Mouse (Mus musculus): ENCODE measurements around the gene Cops7b. TPM values are rescaled to one million over a fixed set of nuclear protein-coding genes. Genes with fewer than 3 reads are reported as not detected.

Cops7b gene
- polyA plus RNA-seq, 1 experiment from 2014 or later, result 62.8 TPM

GRCm38 (mm10) chr1:86568409-86568808, 14.3 kb upstream of the Cops7b start:
- no peak overlapping the region for H3K9ac ChIP-seq
- no peak overlapping the region for H3K27ac ChIP-seq
- WGBS, result 88% methylated on average over 2 of the region's 2 CpGs
- peaks cover 13% of the 10 kb centered on the region for H3K36me3 ChIP-seq
- H3K4me1 ChIP-seq (replicated peaks), result no peaks in the 10 kb centered on the region
- no peak overlapping the region for H3K4me2 ChIP-seq
- H3K4me3 ChIP-seq, result no peak overlapping the region
- ATAC-seq (ENCODE audit: low FRiP score), result no peak
- no peaks in the 10 kb centered on the region for H3K27me3 ChIP-seq
- H3K9me3 ChIP-seq, result no peaks in the 10 kb centered on the region

- no peak overlapping the region for H3K9ac ChIP-seq
- no peaks in the 10 kb centered on the region for H3K4me1 ChIP-seq (replicated peaks)
- peaks cover 3% of the 10 kb centered on the region; the same call in 1 of the 2 replicates for H3K36me3 ChIP-seq
- no peaks in the 10 kb centered on the region for H3K27me3 ChIP-seq
- no peaks in the 10 kb centered on the region for H3K9me3 ChIP-seq
- no peak overlapping the region for H3K4me3 ChIP-seq
- 82% methylated on average over 2 of the region's 2 CpGs for WGBS
- no peak overlapping the region for H3K27ac ChIP-seq
- ATAC-seq (ENCODE audit: low FRiP score), result no peak
- no peak overlapping the region for H3K4me2 ChIP-seq
Measured at GRCm38 (mm10) chr1:86569292-86569860, 13.3 kb upstream of the Cops7b start.

- H3K9me3 ChIP-seq, result no peaks in the 10 kb centered on the region
- H3K4me3 ChIP-seq, result no peak overlapping the region
- H3K27me3 ChIP-seq, result no peaks in the 10 kb centered on the region
- H3K4me1 ChIP-seq (replicated peaks), result no peaks in the 10 kb centered on the region
- H3K27ac ChIP-seq, result no peak overlapping the region
- H3K9ac ChIP-seq, result no peak overlapping the region
- H3K4me2 ChIP-seq, result no peak overlapping the region
- WGBS, result 92% methylated on average over 2 of the region's 2 CpGs
- ATAC-seq (ENCODE audit: low FRiP score), result no peak
- H3K36me3 ChIP-seq, result peaks cover 3% of the 10 kb centered on the region; the same call in 1 of the 2 replicates
Measured at GRCm38 (mm10) chr1:86571381-86571780, 11.3 kb upstream of the Cops7b start.

GRCm38 (mm10) chr1:86571941-86572340, 10.8 kb upstream of the Cops7b start:
- Histone ChIP-seq H3K27me3 (no peaks in the 10 kb centered on the region), H3K4me2 (no peak overlapping the region), H3K4me3 (no peak overlapping the region), H3K36me3 (peaks cover 3% of the 10 kb centered on the region; the same call in 1 of the 2 replicates), H3K4me1 (replicated peaks) (no peaks in the 10 kb centered on the region), H3K27ac (no peak overlapping the region), H3K9me3 (no peaks in the 10 kb centered on the region), H3K9ac (no peak overlapping the region)
- WGBS, result 90% methylated on average over 4 of the region's 4 CpGs
- no peak for ATAC-seq (ENCODE audit: low FRiP score)

- Histone ChIP-seq H3K4me1 (replicated peaks) (peaks cover 11% of the 10 kb centered on the region), H3K4me2 (no peak overlapping the region), H3K27ac (no peak overlapping the region), H3K9ac (no peak overlapping the region), H3K36me3 (no peaks in the 10 kb centered on the region), H3K4me3 (no peak overlapping the region), H3K9me3 (no peaks in the 10 kb centered on the region), H3K27me3 (no peaks in the 10 kb centered on the region)
- no peak for ATAC-seq (ENCODE audit: low FRiP score)
- 82% methylated on average over 6 of the region's 6 CpGs for WGBS
Measured at GRCm38 (mm10) chr1:86580426-86580825, 2.3 kb upstream of the Cops7b start.

- 1% methylated on average over 35 of the region's 38 CpGs for WGBS
- Histone ChIP-seq H3K27ac (peak overlapping the region; percentile 84), H3K4me2 (peak overlapping the region; percentile 72), H3K36me3 (no peaks in the 10 kb centered on the region), H3K9me3 (no peaks in the 10 kb centered on the region), H3K4me1 (replicated peaks) (peaks cover 15% of the 10 kb centered on the region), H3K9ac (peak overlapping the region; percentile 93), H3K27me3 (no peaks in the 10 kb centered on the region), H3K4me3 (peak overlapping the region; percentile 83)
- ATAC-seq (ENCODE audit: low FRiP score), result peak; percentile 87
Measured at GRCm38 (mm10) chr1:86581692-86582450, 833 bp upstream of the Cops7b start.

GRCm38 (mm10) chr1:86583709-86584108, 1.0 kb downstream of the Cops7b start:
- no peaks in the 10 kb centered on the region for H3K36me3 ChIP-seq
- H3K27ac ChIP-seq, result no peak overlapping the region
- no peak for ATAC-seq (ENCODE audit: low FRiP score)
- no peak overlapping the region for H3K9ac ChIP-seq
- H3K9me3 ChIP-seq, result no peaks in the 10 kb centered on the region
- WGBS, result 59% methylated on average over 2 of the region's 2 CpGs
- peaks cover 24% of the 10 kb centered on the region for H3K4me1 ChIP-seq (replicated peaks)
- H3K27me3 ChIP-seq, result no peaks in the 10 kb centered on the region
- H3K4me2 ChIP-seq, result no peak overlapping the region
- no peak overlapping the region for H3K4me3 ChIP-seq

GRCm38 (mm10) chr1:86586992-86587391, 4.3 kb downstream of the Cops7b start:
- peak; percentile 4; the same call in 1 of the 2 replicates for ATAC-seq (ENCODE audit: low FRiP score)
- peaks cover 24% of the 10 kb centered on the region for H3K36me3 ChIP-seq
- H3K27me3 ChIP-seq, result no peaks in the 10 kb centered on the region
- H3K4me2 ChIP-seq, result peak overlapping the region; percentile 76
- peaks cover 21% of the 10 kb centered on the region for H3K4me1 ChIP-seq (replicated peaks)
- H3K27ac ChIP-seq, result peak overlapping the region; percentile 52
- H3K4me3 ChIP-seq, result peak overlapping the region; percentile 66
- no peaks in the 10 kb centered on the region for H3K9me3 ChIP-seq
- under 1% methylated on average over 26 of the region's 26 CpGs for WGBS
- H3K9ac ChIP-seq, result peak overlapping the region; percentile 84

- Histone ChIP-seq H3K4me1 (replicated peaks) (0 out of 2 replicates have a peak, but pooled peaks cover 2% of the 10 kb centered on the region), H3K4me2 (no peak overlapping the region), H3K9ac (no peak overlapping the region), H3K9me3 (no peaks in the 10 kb centered on the region), H3K36me3 (peaks cover 82% of the 10 kb centered on the region), H3K27ac (no peak overlapping the region), H3K27me3 (no peaks in the 10 kb centered on the region), H3K4me3 (no peak overlapping the region)
- ATAC-seq (ENCODE audit: low FRiP score), result no peak
- whole genome bisulfite sequencing, result 92% methylated on average over 7 of the region's 7 CpGs
Measured at GRCm38 (mm10) chr1:86594539-86594938, 11.8 kb downstream of the Cops7b start.

- ATAC-seq (ENCODE audit: low FRiP score), result no peak
- Histone ChIP-seq H3K9ac (no peak overlapping the region), H3K4me3 (no peak overlapping the region), H3K27ac (no peak overlapping the region), H3K9me3 (no peaks in the 10 kb centered on the region), H3K27me3 (no peaks in the 10 kb centered on the region), H3K4me1 (replicated peaks) (no peaks in the 10 kb centered on the region), H3K36me3 (peaks cover 81% of the 10 kb centered on the region), H3K4me2 (no peak overlapping the region)
- 93% methylated on average over 6 of the region's 6 CpGs for WGBS
Measured at GRCm38 (mm10) chr1:86595315-86595714, 12.6 kb downstream of the Cops7b start.

GRCm38 (mm10) chr1:86596512-86596911, 13.8 kb downstream of the Cops7b start:
- 95% methylated on average over 6 of the region's 6 CpGs for WGBS
- no peak overlapping the region for H3K9ac ChIP-seq
- no peak overlapping the region for H3K27ac ChIP-seq
- H3K36me3 ChIP-seq, result peaks cover 84% of the 10 kb centered on the region
- ATAC-seq (ENCODE audit: low FRiP score), result no peak
- H3K4me1 ChIP-seq (replicated peaks), result no peaks in the 10 kb centered on the region
- no peak overlapping the region for H3K4me2 ChIP-seq
- H3K4me3 ChIP-seq, result no peak overlapping the region
- no peaks in the 10 kb centered on the region for H3K9me3 ChIP-seq
- no peaks in the 10 kb centered on the region for H3K27me3 ChIP-seq

- Histone ChIP-seq H3K4me2 (no peak overlapping the region), H3K4me1 (replicated peaks) (no peaks in the 10 kb centered on the region), H3K27me3 (no peaks in the 10 kb centered on the region), H3K9me3 (no peaks in the 10 kb centered on the region), H3K4me3 (no peak overlapping the region), H3K36me3 (peaks cover 87% of the 10 kb centered on the region), H3K27ac (no peak overlapping the region), H3K9ac (no peak overlapping the region)
- ATAC-seq (ENCODE audit: low FRiP score), result no peak
- whole genome bisulfite sequencing, result 76% methylated on average over 3 of the region's 3 CpGs
Measured at GRCm38 (mm10) chr1:86598516-86598915, 15.8 kb downstream of the Cops7b start.

GRCm38 (mm10) chr1:86600117-86600516, 17.4 kb downstream of the Cops7b start:
- H3K9ac ChIP-seq, result no peak overlapping the region
- H3K27me3 ChIP-seq, result no peaks in the 10 kb centered on the region
- no peak for ATAC-seq (ENCODE audit: low FRiP score)
- 87% methylated on average over 2 of the region's 2 CpGs for WGBS
- H3K4me3 ChIP-seq, result no peak overlapping the region
- peaks cover 89% of the 10 kb centered on the region for H3K36me3 ChIP-seq
- no peaks in the 10 kb centered on the region for H3K4me1 ChIP-seq (replicated peaks)
- no peak overlapping the region for H3K4me2 ChIP-seq
- no peak overlapping the region for H3K27ac ChIP-seq
- H3K9me3 ChIP-seq, result no peaks in the 10 kb centered on the region

All from hindbrain, embryonic 13.5 days (tissue).